Mouse (Mus musculus): ENCODE measurements around the gene Cnnm4. TPM values are rescaled to one million over a fixed set of nuclear protein-coding genes. Genes with fewer than 3 reads are reported as not detected.
"Not testable (repeated sequence)": the region's sequence is repeated elsewhere in the genome, so short reads cannot be mapped to it uniquely, and the experiment has no call there.

The Cnnm4 gene
- total RNA-seq, 2 experiments from 2014 or later = 1.4 to 2.9 TPM

- ATAC-seq (replicated peaks; ENCODE audit: low FRiP score, poor library complexity, severe bottlenecking) = no peak
These were observed 64.9 kb downstream of the Cnnm4 start for GRCm38 (mm10) chr1:36536397-36536728.

- not testable (repeated sequence) for ATAC-seq (replicated peaks; ENCODE audit: low FRiP score, poor library complexity, severe bottlenecking)
These were observed 65.4 kb downstream of the Cnnm4 start, which contains the start of gene Ankrd23 for GRCm38 (mm10) chr1:36536783-36537182. Gene Ankrd23 (minus strand): TSS chr1:36536883.

GRCm38 (mm10) chr1:36538727-36539126 is 67.3 kb downstream of the Cnnm4 start:
- ATAC-seq (replicated peaks; ENCODE audit: low FRiP score, poor library complexity, severe bottlenecking) = no peak

- no peak for ATAC-seq (replicated peaks; ENCODE audit: low FRiP score, poor library complexity, severe bottlenecking)
These were observed 67.8 kb downstream of the Cnnm4 start, which contains the start of gene Gm42417 for GRCm38 (mm10) chr1:36539186-36539585. Gene Gm42417 (minus strand): TSS chr1:36539429.

GRCm38 (mm10) chr1:36540132-36540531 is 68.7 kb downstream of the Cnnm4 start:
- no peak for ATAC-seq (replicated peaks; ENCODE audit: low FRiP score, poor library complexity, severe bottlenecking)

GRCm38 (mm10) chr1:36540807-36541206 is 69.4 kb downstream of the Cnnm4 start:
- no peak for ATAC-seq (replicated peaks; ENCODE audit: low FRiP score, poor library complexity, severe bottlenecking)

GRCm38 (mm10) chr1:36541844-36542243 is 70.4 kb downstream of the Cnnm4 start:
- no peak for ATAC-seq (replicated peaks; ENCODE audit: low FRiP score, poor library complexity, severe bottlenecking)

- no peak for ATAC-seq (replicated peaks; ENCODE audit: low FRiP score, poor library complexity, severe bottlenecking)
These were observed 71.5 kb downstream of the Cnnm4 start for GRCm38 (mm10) chr1:36542925-36543324.

- ATAC-seq (replicated peaks; ENCODE audit: low FRiP score, poor library complexity, severe bottlenecking) = no peak
These were observed 74.0 kb downstream of the Cnnm4 start for GRCm38 (mm10) chr1:36545382-36545781.

GRCm38 (mm10) chr1:36545845-36546600 is 74.6 kb downstream of the Cnnm4 start:
- ATAC-seq (replicated peaks; ENCODE audit: low FRiP score, poor library complexity, severe bottlenecking) = no peak

- ATAC-seq (replicated peaks; ENCODE audit: low FRiP score, poor library complexity, severe bottlenecking) = peak; percentile 99
These were observed 75.6 kb downstream of the Cnnm4 start, which contains the start of gene Ankrd39 for GRCm38 (mm10) chr1:36546888-36547471. Gene Ankrd39 (minus strand): TSS chr1:36547445.

GRCm38 (mm10) chr1:36547981-36548598 is 76.7 kb downstream of the Cnnm4 start:
- no peak for ATAC-seq (replicated peaks; ENCODE audit: low FRiP score, poor library complexity, severe bottlenecking)

- ATAC-seq (replicated peaks; ENCODE audit: low FRiP score, poor library complexity, severe bottlenecking) = no peak
These were observed 77.4 kb downstream of the Cnnm4 start for GRCm38 (mm10) chr1:36548771-36549170.

- no peak for ATAC-seq (replicated peaks; ENCODE audit: low FRiP score, poor library complexity, severe bottlenecking)
These were observed 78.1 kb downstream of the Cnnm4 start for GRCm38 (mm10) chr1:36549491-36549890.

GRCm38 (mm10) chr1:36550075-36550863 is 78.8 kb downstream of the Cnnm4 start:
- no peak for ATAC-seq (replicated peaks; ENCODE audit: low FRiP score, poor library complexity, severe bottlenecking)

GRCm38 (mm10) chr1:36551904-36552303 is 80.5 kb downstream of the Cnnm4 start:
- no peak for ATAC-seq (replicated peaks; ENCODE audit: low FRiP score, poor library complexity, severe bottlenecking)

GRCm38 (mm10) chr1:36552506-36552905 is 81.1 kb downstream of the Cnnm4 start:
- no peak for ATAC-seq (replicated peaks; ENCODE audit: low FRiP score, poor library complexity, severe bottlenecking)

GRCm38 (mm10) chr1:36554633-36555399 is 83.4 kb downstream of the Cnnm4 start:
- ATAC-seq (replicated peaks; ENCODE audit: low FRiP score, poor library complexity, severe bottlenecking) = no peak

GRCm38 (mm10) chr1:36555798-36556395 is 84.5 kb downstream of the Cnnm4 start:
- no peak for ATAC-seq (replicated peaks; ENCODE audit: low FRiP score, poor library complexity, severe bottlenecking)

All from erythroid progenitor cell, adult 5-6 weeks (primary cell).